Mouse (Mus musculus) megakaryocyte, adult 5-6 weeks (primary cell): ENCODE results near the gene Astn2. TPM values are rescaled to one million over a fixed set of nuclear protein-coding genes. Genes with fewer than 3 reads are reported as not detected.
A peak's percentile ranks its signal among the peaks of the same experiment; 100 is the strongest.

Source experiments
- ATAC-seq: 2 replicates; pipeline ENCODE4 v1.8.0; 2016; ENCODE audit warnings: mild to moderate bottlenecking, inconsistent platforms; ENCODE audit not compliant: poor library complexity, severe bottlenecking
- total RNA-seq, 2 experiments: library from RNA; stranded (forward) in 1 of 2; stranded (reverse) in 1 of 2; fragments of 153-499, 151-499 nt in 1 of 2; fragments of 221-1000, 200-1000 nt in 1 of 2; gene quantifications; 2 replicates each; pipeline versions ENCODE4 v1.2.3 to v1.2.4; 2015 to 2017

The Astn2 gene
- total RNA-seq, 2 experiments from 2014 or later: 0.09 TPM; not detected in 1

- no peak for ATAC-seq
These were observed 228.4 kb downstream of the Astn2 start for GRCm38 (mm10) chr4:66175887-66176533.

DNA sequence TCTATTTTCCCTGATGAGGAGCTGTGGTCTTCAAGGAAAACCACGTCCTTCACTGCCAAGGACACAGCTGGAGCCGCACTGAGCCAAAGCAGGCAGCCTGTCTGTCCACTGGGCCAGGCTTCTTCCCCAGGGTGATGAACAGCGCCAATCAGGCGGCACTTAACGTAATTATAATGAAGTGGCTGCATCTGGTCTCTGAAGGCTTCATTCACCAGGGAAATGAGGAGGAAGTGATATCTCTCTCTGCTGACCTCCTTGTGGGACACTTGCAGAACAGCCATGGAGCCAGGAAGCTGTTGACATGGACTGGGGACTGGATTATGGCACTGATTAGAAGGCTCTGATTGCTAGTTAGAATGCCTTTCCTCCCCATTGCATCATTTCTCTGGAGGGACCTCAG lies 232.8 kb downstream of the Astn2 start:
- ATAC-seq: no peak

DNA sequence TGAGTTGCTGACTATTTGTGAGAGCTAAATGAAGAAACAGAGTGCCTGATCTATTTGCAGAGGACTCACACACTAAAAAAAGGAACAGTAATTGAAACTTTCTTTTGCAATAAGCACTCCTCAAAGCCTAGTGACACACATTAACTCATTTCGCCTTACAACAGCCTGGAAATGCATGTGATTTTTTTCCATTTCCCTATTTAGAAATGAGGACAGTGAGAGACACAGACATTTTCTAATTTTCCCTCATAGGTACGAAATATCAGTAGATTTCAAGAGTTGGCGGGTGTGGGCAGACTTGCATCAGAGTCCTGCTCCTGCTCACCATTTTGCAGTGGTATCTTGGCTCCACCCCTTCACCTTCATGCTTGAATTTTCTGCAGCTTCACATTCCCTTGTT lies 233.6 kb downstream of the Astn2 start:
- ATAC-seq: peak; percentile 54

DNA sequence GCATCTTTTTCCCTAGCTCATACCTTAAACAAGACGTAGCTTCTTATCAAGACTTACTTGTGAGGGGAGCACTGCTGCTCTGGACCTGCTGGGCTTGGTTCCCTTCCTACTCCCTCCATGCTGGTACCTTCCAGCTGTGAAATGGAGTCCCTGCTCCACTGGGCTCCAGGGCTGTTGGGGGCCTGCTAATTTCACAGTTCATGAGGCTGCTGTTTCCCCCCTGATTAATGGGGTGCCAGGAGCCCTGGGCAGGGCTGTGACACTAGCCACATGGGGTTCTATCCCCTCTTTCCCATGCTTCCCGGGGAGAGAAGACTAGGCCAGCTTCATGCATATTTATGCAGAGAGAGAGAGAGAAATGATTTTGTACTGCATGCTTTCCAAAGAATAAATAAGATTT lies 234.9 kb downstream of the Astn2 start:
- ATAC-seq: no peak

DNA sequence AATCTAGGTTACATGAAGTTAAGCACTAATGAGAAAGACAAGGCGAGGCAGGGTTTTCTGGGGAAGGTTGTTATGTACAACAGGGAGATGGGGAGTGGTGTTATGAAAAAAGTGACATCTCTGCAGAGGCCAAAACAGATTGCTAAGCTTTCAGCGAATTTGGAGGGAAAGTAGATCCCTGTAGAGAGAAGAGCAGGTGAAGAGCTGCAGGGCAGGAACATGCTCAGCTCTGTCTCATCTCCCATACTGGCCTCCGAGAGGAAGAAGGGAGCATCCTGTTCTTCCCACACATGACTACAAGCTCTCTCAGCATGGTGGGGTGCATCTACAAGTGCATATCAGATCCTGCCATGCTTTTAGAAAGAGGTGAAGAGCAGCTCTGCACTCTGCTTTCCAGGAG lies 245.7 kb downstream of the Astn2 start:
- no peak for ATAC-seq

DNA sequence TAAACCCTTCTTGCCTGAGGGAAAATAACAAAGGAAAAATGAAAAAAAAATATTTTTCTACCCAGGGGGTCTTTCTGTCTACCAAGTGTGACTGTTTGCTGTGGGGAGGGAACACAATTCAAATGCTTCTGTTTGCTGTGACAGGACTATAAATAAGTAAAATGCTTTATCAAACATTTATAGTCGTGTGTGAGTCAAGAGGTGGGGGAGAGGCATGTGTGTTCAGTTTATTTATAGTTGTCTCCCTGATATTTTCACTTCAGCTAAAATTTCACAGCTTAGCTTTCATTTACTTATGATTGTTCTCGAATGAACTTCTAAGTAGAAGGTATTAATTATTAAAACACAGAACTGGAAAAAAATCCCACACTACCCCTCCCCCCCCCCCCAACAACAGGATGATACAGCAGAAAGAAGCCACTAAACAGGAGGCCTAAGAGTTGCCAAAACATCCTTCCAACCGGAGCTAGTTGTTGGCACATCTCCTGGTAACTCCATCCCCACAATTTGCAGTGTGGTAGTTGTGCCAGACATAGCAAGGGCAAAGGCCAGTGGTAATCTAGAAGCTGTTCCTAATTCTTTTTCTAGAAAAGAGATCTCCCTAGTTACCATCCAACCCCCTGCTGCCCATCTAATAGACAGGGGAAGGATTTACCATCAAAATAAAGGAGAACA lies 246.8 kb downstream of the Astn2 start:
- ATAC-seq: no peak

DNA sequence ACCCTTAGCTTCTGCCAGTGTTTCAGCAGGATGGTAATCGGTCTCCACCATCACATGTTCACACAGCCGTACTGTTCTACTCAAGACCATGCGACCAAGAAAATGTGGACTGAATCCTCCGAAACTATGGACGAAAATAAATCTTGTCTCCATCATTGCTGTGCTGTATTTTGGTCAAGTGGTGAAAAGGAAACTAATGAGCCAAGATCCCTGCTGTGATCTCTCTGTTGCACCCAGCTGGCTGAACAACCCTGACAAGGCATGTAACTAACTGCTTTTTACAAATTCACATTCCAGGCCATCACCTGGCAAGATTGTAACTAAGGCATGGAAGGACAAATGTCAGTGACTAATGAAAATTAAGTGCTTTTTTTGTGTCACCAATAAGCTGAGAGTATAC lies 257.9 kb downstream of the Astn2 start:
- no peak for ATAC-seq

- no peak for ATAC-seq
These were observed 278.2 kb downstream of the Astn2 start for GRCm38 (mm10) chr4:66126181-66126580.

GRCm38 (mm10) chr4:66122766-66123358 lies 281.5 kb downstream of the Astn2 start:
- no peak for ATAC-seq

DNA sequence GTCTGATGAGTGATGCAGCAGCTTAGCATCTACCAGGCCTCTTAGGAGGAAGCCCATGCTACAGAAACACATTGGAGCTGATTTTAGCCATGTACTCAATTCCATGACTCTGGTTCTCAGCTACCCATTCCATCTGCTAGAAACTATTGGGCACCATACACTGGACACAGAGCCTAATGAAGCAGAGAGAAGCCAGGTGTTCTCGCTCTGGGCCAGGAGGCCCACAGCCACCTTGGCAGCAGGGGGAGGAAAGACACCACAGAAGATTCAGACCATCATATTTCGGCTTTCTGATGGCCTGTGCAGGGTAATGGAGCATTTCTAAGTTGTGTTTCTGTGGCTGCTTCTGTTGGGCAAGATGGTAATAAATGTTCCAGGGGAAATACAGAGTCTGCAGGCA lies 290.2 kb downstream of the Astn2 start:
- no peak for ATAC-seq

DNA sequence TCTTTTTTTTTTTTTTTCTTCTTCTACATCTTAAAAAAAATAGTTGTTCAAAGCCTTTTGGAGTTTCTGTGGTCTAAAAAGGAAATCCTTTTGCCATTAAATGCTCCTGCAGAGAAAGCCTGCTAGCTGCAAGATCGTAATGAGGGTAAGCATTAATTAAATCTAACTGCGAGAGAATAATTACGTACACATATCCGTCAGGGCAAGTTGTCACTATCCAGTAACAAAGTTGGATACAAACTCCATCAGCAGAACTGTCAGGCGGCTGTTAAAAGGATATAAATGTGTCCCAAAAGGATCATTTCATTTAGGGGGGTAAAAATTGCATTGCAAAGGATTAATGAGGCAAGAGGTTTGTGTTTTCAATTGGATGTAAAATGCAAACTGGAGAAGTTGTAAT lies 302.4 kb downstream of the Astn2 start:
- no peak for ATAC-seq

DNA sequence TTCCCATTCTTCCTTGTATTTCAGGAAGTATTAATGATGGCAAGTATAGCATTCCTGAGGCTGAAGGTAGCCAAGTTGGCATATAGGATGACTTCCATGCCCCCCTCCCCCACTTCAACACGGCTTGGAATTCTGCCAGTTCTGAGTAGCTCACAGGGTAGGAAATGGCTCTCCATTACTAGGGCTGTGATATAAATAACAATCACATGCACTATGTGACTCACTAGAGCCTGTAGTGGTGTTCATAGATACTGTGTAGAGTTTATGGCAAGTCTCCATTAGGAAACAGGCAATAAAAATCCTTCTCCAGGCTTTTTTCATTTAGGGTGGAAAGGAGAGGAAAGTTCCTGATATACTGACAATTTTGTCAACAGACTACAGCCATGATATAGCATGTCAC lies 306.8 kb downstream of the Astn2 start:
- no peak for ATAC-seq

DNA sequence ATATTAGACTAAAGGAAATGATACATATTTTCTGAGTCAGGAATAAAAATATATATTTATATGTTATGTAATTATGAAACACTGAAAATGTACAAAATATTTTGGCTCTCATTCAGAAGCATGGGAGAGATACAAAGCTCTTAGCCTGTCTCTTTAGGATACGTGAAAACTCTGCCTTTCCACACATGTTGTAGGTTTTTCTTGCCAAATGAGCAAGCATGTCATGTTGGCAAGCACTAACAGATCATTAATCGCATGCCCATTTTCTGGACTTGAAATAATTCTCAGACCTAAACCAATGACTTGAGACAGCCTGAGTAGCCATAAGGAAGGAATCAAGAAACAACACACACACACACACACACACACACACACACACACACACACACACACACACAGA lies 308.3 kb downstream of the Astn2 start:
- ATAC-seq: no peak

DNA sequence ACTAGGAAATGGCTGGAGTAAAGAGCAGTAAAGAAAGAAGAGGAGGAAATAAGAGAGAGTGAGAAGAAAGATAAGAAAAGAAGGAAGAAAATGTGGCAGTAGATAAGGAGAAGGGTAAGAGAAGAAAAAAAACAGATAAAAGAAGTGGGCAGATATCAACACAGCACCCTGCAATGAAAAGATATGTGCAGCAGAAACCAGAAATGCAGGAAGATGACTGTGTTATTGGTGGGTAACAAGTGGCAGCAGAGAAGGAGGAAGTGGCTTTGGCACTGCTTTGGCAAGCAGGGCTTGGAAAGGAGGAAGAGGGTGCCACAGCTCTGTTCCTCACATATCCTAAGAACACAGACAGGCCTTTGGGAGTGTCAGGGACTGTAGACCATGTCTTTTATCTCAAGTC lies 347.2 kb downstream of the Astn2 start:
- ATAC-seq: peak; percentile 79

- no peak for ATAC-seq
These were observed 348.7 kb downstream of the Astn2 start for GRCm38 (mm10) chr4:66055690-66056089.

- peak; percentile 68 for ATAC-seq
These were observed 361.3 kb downstream of the Astn2 start for GRCm38 (mm10) chr4:66043014-66043672.

- no peak for ATAC-seq
These were observed 370.6 kb downstream of the Astn2 start for GRCm38 (mm10) chr4:66033826-66034225.

- ATAC-seq: no peak
These were observed 373.0 kb downstream of the Astn2 start for GRCm38 (mm10) chr4:66031320-66031870.

DNA sequence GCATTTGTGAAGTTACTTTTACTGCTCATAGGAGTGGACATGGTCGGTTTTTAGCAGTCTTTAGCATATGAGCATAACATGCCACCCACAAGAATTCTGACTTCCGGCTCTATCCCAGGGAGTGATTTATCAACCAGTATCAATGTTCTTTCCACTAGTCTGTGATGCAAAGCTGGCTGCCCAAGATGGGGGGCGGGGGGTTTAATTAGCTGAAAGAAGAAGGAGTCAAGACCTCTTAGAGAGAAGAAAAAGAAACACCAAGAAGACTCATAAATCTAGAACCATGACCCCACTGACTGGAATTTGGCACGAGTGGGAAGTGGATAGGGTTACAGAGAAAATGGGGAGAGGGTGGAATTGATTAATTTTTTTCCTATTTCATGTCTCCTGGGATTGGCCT lies 374.5 kb downstream of the Astn2 start:
- no peak for ATAC-seq

GRCm38 (mm10) chr4:66027866-66028265 lies 376.5 kb downstream of the Astn2 start:
- ATAC-seq: no peak

DNA sequence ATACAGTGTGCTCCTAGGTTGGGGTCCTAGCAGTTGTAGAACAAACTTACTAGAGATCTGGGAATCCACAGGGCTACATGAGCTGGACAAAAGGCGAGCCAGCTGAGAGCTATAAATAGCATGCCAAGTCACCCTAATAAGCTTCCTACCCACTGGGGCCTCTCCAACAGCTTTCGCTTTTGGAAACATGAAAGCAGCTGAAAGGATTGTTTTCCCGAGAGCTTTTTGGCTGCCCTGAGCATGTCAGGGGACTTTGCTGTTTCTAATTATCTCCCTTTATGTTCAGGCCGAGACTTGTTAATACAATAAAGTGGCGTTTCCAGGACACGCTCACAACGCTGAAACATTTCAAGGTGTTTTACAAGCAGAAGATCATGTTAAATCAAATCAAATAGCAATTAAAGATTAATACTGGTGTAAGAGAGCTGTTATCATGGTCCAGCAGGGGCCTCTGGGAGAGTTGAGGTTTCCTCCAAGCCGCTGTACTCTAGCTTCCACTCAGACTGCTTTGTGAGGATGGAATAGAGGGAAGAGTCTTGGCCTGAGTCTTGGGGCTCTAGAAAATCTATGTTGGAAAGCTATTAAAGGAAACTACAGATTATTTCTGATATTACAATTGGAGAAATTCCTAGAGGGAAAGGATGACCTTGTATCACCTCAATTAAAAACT lies 378.9 kb downstream of the Astn2 start:
- no peak for ATAC-seq
